Mouse (Mus musculus): ENCODE results near the gene Adam1a.
A peak's percentile ranks its signal among the peaks of the same experiment; 100 is the strongest.

The Adam1a gene

GRCm38 (mm10) chr5:121544910-121545792, at the start of gene Adam1a, which contains the start of gene Gm42878:
Gene Adam1a (minus strand): TSS chr5:121545482.
Gene Gm42878 (minus strand): TSS chr5:121545482.
- DNase-seq (ENCODE audit: low spot score): no peak

GRCm38 (mm10) chr5:121594714-121595313, 49.5 kb upstream of the Adam1a start:
- DNase-seq (ENCODE audit: low spot score): no peak

- peak; percentile 88 for DNase-seq (ENCODE audit: low spot score)
Measured at GRCm38 (mm10) chr5:121593451-121594401, 48.4 kb upstream of the Adam1a start, which contains the start of gene Aldh2. Gene Aldh2 (minus strand): TSS chr5:121593824.

- DNase-seq (ENCODE audit: low spot score): no peak
Measured at GRCm38 (mm10) chr5:121592816-121593407, 47.6 kb upstream of the Adam1a start.

- DNase-seq (ENCODE audit: low spot score): no peak
Measured at GRCm38 (mm10) chr5:121592064-121592815, 47.0 kb upstream of the Adam1a start.

GRCm38 (mm10) chr5:121591417-121592063, 46.3 kb upstream of the Adam1a start:
- peak; percentile 43 for DNase-seq (ENCODE audit: low spot score)

GRCm38 (mm10) chr5:121589928-121590327, 44.6 kb upstream of the Adam1a start:
- DNase-seq (ENCODE audit: low spot score): no peak

GRCm38 (mm10) chr5:121586400-121587039, 41.2 kb upstream of the Adam1a start:
- peak; percentile 28 for DNase-seq (ENCODE audit: low spot score)

GRCm38 (mm10) chr5:121585699-121586098, 40.4 kb upstream of the Adam1a start:
- no peak for DNase-seq (ENCODE audit: low spot score)

GRCm38 (mm10) chr5:121585005-121585404, 39.7 kb upstream of the Adam1a start:
- DNase-seq (ENCODE audit: low spot score): no peak

- peak; percentile 91 for DNase-seq (ENCODE audit: low spot score)
Measured at GRCm38 (mm10) chr5:121583765-121584501, 38.7 kb upstream of the Adam1a start.

- DNase-seq (ENCODE audit: low spot score): no peak
Measured at GRCm38 (mm10) chr5:121581945-121582344, 36.7 kb upstream of the Adam1a start.

GRCm38 (mm10) chr5:121576927-121577488, 31.7 kb upstream of the Adam1a start:
- DNase-seq (ENCODE audit: low spot score): peak; percentile 34

- DNase-seq (ENCODE audit: low spot score): no peak
Measured at GRCm38 (mm10) chr5:121575867-121576266, 30.6 kb upstream of the Adam1a start.

GRCm38 (mm10) chr5:121574145-121574544, 28.9 kb upstream of the Adam1a start:
- DNase-seq (ENCODE audit: low spot score): no peak

GRCm38 (mm10) chr5:121570787-121571186, 25.5 kb upstream of the Adam1a start:
- no peak for DNase-seq (ENCODE audit: low spot score)

- no peak for DNase-seq (ENCODE audit: low spot score)
Measured at GRCm38 (mm10) chr5:121569881-121570420, 24.7 kb upstream of the Adam1a start.

- no peak for DNase-seq (ENCODE audit: low spot score)
Measured at GRCm38 (mm10) chr5:121566035-121566681, 20.9 kb upstream of the Adam1a start.

All from ovary, postnatal 36 days (tissue).